Mouse (Mus musculus) ovary, postnatal 36 days (tissue): ENCODE data around the gene Psma5.

ENCODE experiments used
- DNase-seq: peaks from one replicate; pipeline ENCODE4 v3.0.0; 2022; ENCODE audit warnings: low spot score, mixed read lengths

The Psma5 gene

GRCm38 (mm10) chr3:108306387-108306786, 49.7 kb downstream of the Psma5 start:
- no peak for DNase-seq

DNA sequence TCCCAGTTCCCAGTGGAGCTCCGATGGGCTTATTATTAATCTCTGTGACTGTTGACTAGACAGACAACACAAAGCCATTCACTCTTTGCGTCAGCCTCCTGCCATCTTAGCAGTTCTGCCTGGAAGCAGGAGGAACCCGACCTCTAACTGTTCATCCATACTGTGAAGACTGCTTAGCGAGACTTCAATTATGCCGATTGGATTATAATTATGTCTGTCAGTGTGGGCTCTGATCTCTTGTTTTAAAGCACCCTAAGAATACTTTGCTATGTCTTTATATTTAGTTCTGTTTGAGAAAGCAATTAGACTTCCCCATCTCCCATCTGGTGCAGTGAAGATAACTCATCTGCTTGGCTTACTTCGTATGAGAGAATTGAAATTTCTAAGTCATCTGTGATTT, 50.8 kb downstream of the Psma5 start:
- no peak for DNase-seq

DNA sequence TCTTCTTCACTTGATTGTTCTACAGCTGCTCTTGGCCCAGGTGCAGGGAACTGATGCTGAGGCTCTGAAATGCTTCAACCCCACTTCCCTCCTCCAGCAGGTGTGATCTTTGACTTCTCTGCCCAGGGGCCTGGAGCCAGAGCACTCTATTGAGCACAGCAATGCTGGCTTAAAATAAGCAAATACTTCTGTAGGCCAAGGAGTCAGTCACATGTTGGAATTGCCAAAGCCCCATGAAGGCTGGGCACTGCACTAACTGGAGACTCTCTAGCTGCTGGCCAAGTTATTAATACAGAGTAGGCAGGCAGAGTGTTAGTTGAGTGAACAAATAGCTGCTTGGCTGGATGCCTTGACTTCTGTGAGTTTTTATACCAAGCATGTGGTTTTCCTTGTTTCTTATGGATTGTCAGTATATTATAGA, 54.2 kb downstream of the Psma5 start:
- no peak for DNase-seq

- no peak for DNase-seq
Measured at GRCm38 (mm10) chr3:108311688-108312087, 55.0 kb downstream of the Psma5 start.

- no peak for DNase-seq
Measured at GRCm38 (mm10) chr3:108312414-108312813, 55.7 kb downstream of the Psma5 start.

DNA sequence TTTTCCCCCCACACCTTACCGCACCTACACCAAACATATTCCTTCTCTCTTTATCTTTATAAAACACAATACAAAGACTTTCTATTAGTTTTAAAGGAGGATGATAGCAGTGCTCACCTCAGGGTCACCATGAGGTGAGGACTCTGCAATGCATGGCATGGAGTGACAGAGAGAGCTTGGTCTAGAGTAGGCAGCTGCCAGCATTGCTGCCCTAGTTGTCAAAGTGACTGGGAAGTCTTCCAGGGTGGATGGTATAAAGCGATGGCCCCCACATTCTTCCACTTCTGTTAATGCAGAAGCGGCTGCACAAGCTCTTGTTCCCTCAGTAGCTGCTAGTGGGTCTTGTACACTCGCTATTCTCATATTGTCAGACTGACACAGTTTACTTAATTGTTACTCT, 56.4 kb downstream of the Psma5 start:
- no peak for DNase-seq

GRCm38 (mm10) chr3:108314038-108314675, 57.4 kb downstream of the Psma5 start:
- DNase-seq, result no peak

DNA sequence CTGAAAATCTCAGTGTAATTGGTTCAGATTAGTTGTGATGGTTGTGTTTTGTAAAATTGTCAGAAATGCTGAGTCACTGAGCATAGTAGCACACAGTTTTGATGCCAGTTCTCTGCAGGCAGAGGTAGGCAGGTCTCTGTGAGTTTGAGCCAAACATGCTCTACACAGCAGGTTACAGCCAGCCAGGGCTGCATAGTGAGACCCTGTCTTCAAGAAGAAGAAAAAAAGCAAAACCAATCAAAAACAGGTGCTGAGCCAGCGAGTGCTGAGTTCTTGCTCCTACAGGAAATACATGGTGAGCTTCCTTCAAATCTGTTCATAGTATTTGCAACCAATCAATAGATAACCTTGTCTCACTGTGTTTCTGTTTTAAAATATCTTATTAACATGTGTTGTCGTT, 61.8 kb downstream of the Psma5 start:
- no peak for DNase-seq

GRCm38 (mm10) chr3:108321671-108322070, 64.9 kb downstream of the Psma5 start:
- no peak for DNase-seq

DNA sequence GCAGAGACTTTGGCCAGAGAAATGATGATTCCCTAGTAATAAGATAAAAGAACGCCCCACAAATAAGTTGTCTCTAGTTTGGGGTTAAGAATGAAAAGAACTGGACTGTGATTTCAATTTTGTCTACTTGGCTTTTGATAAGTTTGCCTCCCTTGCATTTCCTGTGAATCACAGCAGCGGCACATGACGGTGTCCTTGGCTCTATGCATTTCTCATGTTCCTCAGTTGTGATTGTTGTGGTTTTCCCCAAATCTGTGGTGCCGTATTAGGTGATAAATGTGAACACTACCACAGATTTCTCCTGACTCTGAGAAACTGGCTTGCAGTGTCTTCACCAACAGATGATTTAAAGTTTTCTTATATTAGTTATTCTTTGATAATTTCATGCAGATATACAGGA, 65.4 kb downstream of the Psma5 start:
- DNase-seq, result no peak

DNA sequence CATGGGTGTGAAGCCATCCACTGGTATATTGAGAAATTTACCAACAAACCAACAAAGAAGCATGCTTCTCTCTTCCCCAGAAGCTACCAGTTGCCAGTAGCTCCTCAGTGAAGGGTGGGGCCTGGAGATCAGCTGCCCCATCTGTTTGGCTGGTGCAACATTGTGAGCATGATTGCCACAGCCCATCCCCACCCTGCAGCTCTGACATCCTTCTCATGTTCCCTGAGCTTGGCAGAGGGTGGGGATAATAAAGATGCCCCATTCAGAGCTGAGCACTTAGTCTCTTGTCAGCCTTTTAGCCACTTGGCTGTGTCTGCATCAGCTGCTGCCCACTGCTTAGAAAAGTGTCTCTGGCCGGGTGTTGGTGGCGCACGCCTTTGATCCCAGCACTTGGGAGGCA, 66.2 kb downstream of the Psma5 start:
- no peak for DNase-seq

DNA sequence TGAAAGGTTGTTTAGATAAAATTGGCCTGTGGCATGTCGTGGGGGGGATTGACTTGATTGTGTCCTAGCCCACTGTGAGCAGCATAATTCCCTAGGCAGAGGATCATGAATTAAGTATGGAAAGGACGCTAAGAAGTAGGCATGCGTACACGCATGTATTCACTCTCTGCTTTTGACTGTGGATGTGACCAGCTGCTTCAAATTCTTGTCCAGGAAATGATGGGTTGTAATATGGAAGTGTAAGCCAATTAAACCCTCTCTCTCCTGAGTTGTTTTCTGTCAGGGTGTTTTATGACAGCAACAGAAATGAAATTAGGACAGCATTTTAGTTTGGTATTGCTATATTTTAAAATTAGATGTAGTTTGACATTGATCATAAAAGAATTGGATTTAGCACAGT, 68.1 kb downstream of the Psma5 start:
- no peak for DNase-seq

DNA sequence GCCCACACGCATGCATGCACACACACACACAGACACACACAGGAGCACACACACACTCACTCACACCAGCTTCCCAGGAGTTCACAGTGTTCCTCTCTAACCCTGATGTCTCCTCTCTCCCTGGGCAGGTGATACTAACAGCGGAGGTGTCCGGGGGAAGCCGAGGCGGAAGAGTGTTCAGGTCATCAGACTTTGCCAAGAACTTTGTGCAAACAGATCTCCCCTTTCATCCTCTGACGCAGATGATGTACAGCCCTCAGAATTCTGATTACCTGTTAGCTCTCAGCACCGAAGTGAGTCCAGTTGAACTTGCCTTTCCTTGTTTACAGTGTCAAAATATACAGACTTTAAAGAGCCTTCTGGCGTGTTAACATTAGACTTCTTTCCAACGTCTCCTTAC, 68.8 kb downstream of the Psma5 start:
- DNase-seq, result no peak

- no peak for DNase-seq
Measured at GRCm38 (mm10) chr3:108327275-108327674, 70.5 kb downstream of the Psma5 start.

DNA sequence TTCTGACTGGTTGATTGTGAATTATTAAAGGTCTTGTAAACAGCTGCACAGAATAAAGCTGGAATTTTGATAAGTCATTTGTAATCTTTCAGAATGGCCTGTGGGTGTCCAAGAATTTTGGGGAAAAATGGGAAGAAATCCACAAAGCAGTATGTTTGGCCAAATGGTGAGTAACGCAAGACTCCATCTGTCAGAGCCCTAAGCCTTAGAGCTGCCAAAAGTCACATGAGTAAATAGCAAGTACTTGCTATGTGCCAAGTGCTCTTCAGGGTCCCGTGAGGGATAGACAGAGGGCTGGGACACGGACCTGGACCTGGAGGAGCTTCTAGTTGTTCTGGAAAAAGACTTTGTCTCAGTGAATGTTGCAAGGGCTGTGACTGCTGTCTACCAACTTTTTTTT, 71.2 kb downstream of the Psma5 start:
- DNase-seq, result no peak

GRCm38 (mm10) chr3:108328441-108328841, 71.7 kb downstream of the Psma5 start:
- DNase-seq, result peak; percentile 72
